Mouse (Mus musculus) mouse embryonic stem cell (cell line): ENCODE results near the gene Rom1.
"Not testable (repeated sequence)": the region's sequence is repeated elsewhere in the genome, so short reads cannot be mapped to it uniquely, and the experiment has no call there.

Experiments used
- in situ Hi-C, 2 experiments: fragments of 300-500 bp; cut with MboI; formaldehyde crosslinking; loops; 1 replicate in 1 of 2; 3 replicates in 1 of 2; pipeline ENCODE4 v1.14.3; 2019 to 2020; ENCODE audit warnings: low sequenced_read_pairs in 2 of 2, low pct_unique_long_range_greater_than_20kb in 1 of 2, mixed read lengths in 1 of 2; ENCODE audit not compliant: unreplicated experiment in 1 of 2

The Rom1 gene

DNA sequence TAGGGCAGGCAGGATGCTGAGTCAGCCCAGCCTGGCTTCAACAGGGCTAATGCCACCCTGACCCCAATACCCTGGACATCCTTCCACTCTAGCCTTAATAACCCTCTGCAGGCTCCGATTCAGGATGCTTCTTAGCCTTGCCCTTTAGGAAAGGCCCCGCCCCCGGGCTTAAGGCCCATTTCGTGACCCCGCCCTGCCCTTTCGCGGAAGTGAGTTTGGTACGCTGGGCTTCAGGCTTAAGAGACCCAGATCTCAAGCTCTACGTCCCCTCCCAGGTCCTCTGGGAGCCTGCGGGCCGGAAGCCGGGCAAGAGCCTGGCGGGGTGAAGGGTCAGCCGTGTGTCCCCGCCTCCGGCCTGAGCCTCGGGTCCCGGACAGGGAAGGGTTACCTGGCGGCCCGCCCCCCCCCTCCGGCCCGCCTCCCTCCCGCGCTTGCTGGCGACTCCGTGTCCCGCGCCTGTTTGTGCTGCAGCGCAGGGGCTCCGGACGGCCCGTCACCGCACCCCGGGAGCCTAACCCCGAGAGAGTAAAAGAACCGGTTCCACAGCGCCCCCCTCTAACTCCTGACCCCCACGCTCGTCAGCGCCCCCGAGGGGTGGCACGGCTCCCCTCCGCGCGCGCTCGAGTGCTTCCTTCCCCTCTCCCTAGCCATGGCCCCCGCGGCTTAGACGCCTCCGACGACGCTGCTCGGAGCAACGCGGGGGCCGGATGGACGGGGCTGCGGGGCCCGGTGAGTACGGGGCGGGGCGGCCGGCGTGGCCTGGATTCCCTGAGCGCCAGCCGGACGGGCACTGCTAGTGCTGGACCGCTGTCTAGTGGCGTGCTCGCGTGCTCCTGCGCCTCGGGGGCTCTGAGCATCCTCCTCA, at the start of gene Rom1, which contains the start of gene Eml3:
TSS of gene Rom1 (minus strand) at position 133 of the 865 bp plus-strand sequence.
TSS of gene Eml3 (plus strand) at position 329 of the 865 bp plus-strand sequence.
- in situ Hi-C loops, result loop anchor here in 1 of 2 experiments (25.0 kb wide), 1 partner anchor 1683 kb away; the partner anchor contains the start of genes Ddb1 and Tkfc

DNA sequence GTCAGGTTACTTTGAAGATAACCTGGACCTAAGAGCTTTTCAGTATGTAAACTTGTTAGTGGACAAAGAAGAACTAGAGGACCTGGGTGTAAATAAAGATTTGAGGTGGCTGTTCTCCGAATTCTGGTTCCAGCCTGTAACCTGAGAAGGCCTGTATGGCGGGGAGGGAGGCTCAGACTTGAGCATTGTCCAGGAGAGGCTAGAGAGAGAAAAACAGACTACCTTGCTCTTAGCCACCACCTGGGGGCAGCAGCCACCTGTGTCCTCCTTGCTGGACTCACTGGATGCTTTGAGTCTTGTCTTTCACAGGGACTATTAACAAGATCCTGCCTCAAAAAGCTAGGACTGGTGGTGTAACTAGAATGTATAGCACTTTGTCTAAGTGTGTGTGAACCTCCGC, 47.4 kb upstream of the Rom1 start:
- in situ Hi-C loops, result no loop called here

DNA sequence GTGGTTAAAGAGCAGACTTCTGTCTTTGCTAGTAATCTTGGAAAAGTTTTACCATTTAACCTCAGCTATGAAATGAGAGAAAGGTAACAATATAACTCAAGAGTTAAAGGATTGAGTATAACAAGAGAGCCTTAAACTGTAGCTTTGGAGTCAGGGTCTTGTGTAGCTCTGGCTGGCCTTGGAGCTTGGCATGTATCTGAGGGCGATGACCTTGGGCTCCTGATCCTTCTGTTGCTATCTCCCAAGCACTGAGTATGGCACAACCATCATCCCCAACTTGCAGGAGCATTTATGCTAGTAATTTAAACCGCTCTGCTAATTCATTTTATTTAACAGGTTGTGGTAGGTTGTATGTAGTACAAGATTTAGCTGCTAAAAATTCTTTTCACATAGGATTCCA, 46.3 kb upstream of the Rom1 start:
- in situ Hi-C loops, result no loop called here

DNA sequence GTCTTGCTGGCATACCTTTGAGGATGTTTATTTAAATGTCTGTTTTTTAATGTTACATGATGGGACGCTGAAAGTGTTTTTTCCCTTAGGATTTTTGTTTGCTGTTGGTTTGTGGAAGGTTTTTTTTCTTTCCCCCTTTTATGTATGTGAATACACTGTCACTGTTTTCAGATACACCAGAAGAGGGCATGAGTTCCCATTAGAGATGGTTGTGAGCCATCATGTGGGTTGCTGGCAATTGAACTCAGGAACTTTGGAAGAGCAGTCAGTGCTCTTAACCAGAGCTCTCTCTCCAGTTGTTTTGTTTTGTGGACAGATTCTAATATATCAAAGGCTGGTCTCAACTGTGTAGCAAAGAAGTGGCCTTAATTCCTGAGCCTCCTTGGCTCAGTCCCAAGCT, 45.5 kb upstream of the Rom1 start:
- in situ Hi-C loops, result no loop called here

DNA sequence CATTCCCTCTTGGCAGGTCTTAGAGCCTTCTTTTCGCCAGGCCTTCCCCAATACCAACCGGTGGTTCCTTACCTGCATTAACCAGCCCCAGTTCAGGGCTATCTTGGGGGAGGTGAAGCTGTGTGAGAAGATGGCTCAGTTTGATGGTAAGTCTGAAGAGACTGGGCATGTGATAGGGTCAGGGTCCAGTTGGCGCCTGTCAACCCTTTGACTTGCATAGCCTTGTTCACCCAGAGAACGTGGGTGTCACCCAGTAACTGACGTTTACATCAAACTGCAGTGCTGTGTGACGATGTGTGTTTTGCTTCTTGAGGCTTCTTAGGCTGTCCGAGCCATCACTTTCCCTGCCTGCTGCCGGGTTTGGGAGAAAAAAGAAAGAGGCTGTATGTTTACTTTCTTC, 43.3 kb upstream of the Rom1 start:
- in situ Hi-C loops, result not testable (repeated sequence)

DNA sequence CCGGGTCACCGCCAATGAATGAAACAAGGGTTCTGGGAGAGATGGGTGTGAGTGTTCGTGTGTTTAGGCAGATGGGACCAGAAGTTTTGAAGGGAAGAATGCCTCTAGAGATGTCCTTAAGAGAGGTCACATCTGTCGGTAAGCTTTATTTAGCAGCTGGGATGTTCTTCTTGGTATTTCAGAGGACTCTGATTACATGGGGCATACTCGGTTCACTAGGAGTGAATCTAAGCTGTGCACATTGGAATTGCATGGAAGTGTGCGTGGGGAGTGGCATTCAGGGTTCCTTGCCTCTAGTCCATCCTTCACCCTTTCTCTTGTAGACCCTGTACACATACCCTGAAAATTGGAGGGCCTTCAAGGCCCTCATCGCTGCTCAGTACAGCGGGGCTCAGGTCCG, 38.7 kb upstream of the Rom1 start:
- in situ Hi-C loops, result no loop called here

DNA sequence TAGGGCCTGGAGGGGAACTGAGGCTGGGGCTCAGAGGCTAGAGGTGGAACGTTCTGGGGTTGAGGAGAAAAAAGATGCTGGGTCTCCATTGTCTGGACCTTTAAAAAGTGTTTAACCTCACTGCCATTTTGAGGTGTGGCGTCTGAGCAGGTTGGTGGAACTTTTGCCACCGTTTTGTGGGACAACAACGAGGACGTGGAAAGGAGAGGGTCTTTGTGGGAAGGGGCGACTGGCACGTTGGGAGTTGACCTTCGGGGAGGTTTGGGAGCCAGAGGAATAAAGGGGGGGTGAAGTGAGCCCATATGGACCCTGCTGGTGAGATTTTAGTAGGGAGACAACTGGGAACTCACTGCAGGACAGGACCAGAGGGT, 38.2 kb upstream of the Rom1 start:
- in situ Hi-C loops, result no loop called here

DNA sequence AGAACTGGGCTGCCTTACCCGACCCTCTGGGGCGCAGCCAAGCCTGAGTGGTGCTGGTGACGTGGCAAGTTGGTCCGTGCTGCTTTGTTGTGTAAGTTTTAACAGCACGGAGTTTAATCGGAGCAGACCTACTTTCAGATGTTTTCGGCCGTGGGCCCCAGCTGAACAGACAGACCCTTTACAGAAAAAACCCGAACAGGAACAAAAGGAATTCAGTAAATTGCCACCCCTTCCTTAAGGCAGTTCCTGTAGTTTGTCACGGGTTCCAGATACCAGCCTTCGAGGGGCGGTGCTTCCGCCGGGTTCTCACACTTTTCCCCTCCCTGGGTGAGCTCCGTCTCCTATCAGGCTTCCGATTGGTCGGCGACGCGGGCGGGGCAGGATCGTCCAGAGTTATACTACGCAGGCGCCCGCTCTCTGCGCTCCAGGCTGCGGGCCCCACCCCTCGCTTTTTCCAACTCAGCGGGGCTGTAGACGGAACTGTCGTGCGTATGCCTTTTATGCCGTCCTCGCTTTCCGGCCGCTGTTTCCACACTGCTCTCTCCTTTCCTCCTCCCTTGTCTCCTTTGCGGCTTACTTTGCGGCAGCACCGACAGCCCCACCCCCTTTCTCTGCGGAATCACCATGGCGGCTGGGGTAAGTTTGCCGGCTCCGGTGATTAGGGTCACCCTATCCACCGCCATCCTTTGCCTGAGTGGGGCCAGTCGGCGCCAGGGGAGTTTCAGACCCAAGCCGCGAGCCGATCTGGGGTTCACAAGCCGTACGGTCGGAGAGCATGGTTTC, 37.6 kb upstream of the Rom1 start, which contains the start of gene Eef1g:
TSS of gene Eef1g (plus strand) at position 452 of the 783 bp plus-strand sequence.
- in situ Hi-C loops, result no loop called here

DNA sequence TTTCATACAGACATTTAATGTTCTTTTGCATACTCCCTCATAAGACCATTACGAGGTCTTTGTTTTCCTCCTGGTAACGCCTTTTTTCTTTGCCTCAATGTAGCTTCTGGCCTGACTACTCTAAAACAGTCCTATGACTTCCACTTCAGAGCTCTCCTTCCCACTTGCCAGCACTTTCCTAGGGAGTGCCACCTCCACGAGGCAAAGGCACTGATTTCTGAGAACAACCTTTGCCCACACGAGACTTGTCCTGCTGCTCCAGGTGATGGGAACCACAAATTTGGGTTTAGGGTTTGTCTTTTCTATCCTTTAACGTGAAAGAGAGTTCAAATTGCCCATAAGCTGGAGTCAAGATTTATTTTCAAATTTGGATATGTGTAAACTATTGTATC, 37.0 kb upstream of the Rom1 start:
- in situ Hi-C loops, result no loop called here

DNA sequence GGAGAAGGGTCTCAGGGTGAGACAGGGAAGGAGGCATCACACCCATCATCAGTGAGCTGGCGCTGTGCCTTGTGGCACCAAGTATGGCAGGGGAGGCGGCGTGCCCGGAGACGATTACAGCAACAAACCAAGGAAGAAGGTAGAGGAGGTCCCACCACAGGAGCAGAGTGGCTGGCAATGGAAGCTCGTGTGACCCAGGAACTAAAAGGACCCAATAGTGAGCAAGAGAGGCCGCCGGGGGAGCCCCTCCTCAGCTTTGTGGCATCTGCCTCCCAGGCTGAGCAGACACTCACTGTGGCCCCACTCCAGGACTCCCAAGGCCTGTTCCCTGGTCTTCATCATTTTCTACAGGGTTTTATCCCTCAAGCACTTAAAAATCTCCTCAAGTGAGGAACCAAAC, 36.6 kb upstream of the Rom1 start:
- in situ Hi-C loops, result no loop called here

DNA sequence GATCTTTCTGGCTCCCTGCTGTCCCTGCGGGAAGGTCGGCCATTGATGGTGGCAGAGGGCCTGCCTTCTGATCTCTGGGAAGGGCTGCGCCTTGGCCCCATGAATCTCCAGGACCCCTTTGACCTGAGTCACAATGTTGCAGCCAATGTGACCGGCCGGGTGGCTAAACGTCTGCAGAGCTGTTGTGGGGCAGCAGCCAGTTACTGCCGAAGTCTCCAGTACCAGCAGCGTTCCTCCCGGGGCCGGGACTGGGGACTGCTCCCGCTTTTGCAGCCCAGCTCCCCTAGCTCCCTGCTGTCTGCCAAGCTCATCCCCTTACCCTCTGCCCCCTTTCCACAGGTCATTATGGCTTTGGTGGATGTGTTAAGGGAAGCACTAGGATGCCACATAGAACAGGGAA, 35.9 kb upstream of the Rom1 start:
- in situ Hi-C loops, result no loop called here

DNA sequence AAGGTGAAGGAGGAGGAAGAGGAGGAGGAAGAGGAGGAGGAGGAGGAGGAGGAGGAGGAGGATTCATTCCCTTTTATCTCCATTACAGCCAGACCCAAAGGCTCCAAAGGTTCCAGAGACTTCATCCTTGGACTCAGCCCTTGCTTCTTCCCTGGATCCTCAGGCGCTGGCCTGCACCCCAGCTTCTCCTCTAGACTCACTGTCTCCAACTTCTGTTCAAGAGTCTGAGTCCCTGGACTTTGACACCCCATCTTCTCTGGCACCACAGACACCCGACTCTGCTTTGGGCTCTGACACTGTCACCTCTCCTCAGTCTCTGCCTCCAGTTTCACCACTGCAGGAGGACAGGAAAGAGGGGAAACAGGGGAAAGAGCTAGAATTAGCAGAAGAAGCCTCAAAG, 33.1 kb upstream of the Rom1 start:
- in situ Hi-C loops, result no loop called here

DNA sequence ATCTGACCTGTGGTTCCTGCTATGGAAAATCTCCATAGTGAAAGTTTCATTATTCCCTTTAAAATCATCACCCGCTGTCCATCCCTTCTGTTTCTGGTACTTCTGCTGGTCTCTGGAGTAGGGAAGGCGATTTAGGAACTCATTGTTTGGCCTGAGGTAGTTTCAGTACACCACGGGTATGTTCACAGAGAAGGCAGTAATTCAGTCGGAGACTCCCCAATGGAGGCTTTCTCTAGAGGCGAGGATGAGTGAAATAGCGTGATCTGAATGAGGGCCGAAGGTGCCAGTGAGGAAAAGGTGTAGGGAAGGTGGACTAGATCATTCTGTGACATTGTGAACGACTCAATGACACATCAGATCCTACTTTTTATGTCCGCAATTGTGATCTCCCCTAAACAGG, 25.0 kb upstream of the Rom1 start:
- in situ Hi-C loops, result loop anchor here in 1 of 2 experiments (5.0 kb wide), 1 partner anchor 47 kb away; no protein-coding TSS in a partner anchor

DNA sequence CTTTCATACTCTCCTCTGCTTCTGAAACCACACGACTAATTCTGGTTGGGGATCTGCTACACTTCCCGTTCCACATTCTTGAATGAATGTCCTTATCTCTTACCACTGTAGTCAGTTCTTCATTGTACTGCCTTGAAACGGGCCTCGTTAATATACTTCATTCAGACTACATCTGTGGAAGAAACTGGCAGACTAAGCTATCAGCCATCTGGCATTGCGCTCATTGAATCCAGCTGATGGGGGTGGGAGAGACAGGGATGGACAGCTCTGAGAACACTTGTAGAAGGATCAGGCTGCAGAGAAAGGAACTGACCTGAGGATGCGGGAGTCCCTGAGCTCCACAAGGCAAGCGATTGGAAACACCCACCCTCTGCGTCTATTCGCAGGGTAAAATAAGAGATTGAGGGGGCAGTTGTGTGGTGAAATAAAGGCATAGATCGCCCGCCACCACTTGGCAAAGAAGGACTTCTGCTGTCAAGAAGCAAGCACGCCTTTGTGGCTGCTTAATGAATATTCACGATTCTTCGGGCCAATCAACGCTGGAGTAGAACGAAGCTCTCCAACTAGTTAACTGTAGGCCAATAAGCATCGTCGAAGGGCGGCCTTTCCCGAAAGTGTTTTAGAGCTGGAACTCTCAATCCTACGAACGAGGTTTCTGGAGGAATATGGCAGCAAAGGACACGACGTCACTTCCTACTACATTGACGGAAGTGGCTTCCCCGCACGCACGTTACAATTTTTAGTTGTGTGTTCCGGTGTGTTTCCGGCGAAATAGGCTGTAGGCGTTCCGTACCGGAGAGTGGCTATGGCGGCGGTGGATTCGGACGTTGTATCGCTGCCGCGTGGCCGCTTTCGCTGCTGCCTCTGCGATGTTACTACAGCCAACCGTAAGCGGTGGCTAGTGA, 24.2 kb upstream of the Rom1 start, which contains the start of gene Tut1:
TSS of gene Tut1 (plus strand) at position 713 of the 905 bp plus-strand sequence.
- in situ Hi-C loops, result loop anchor here in 1 of 2 experiments (5.0 kb wide), 1 partner anchor 46 kb away; no protein-coding TSS in a partner anchor

DNA sequence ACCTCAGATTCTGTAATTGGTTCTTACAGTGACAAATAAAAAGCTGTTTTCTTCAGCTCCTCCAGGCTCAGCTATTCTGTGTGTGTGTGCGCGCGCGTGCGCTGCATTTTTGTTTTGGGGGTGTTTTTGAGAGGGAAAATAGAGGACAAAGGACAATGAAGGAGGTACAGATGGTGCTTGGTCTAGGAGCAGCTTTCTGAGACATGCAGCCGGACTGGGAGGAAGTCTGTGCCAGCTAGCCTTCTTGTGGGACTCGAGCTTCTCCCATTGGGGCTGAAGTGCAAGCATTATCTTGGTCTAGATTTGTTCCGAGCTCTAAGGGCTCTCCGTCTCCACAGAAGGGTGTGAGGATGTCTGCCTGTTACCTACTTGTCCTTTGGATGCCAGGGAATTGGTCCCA, 23.1 kb upstream of the Rom1 start:
- in situ Hi-C loops, result loop anchor here in 1 of 2 experiments (5.0 kb wide), 1 partner anchor 45 kb away; no protein-coding TSS in a partner anchor

DNA sequence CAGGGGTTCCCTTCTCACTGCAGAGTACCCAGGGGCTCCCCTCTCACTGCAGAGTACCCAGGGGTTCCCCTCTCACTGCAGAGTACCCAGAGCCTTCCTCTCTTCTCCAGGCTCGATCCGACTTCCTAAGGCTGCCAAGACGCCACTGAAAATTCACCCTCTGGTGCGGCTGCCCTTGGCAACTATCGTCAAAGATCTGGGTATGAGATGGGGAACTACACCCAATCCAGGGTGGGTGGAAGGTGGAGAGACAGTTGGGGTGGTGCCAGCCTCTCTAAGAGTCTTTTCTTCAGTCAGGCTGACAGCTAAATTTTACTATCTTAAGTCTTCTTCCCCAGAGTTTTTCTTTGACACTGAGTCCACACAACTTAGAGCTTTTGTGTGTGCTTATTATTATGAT, 21.0 kb upstream of the Rom1 start:
- in situ Hi-C loops, result loop anchor here in 1 of 2 experiments (5.0 kb wide), 1 partner anchor 43 kb away; no protein-coding TSS in a partner anchor

DNA sequence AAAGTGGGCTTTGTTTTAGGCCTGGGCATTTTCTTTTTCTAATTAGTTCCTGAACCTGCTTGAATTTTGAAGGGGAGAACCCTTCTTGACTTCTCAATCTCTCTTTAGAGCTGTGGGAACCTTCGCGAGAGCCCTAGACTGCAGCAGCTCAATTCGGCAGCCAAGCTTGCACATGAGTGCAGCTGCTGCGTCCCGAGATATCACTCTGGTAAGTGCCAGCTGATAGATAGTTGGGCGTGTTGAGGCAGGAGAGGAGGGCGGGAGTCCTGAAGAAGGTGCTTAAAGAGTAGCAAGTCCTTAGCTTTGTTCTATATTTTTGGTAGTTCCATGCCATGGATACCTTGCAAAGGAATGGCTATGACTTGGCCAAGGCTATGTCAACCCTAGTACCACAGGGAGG, 17.8 kb upstream of the Rom1 start:
- in situ Hi-C loops, result loop anchor here in 1 of 2 experiments (25.0 kb wide), 1 partner anchor 1665 kb away; the partner anchor contains the start of genes Ddb1 and Tkfc

DNA sequence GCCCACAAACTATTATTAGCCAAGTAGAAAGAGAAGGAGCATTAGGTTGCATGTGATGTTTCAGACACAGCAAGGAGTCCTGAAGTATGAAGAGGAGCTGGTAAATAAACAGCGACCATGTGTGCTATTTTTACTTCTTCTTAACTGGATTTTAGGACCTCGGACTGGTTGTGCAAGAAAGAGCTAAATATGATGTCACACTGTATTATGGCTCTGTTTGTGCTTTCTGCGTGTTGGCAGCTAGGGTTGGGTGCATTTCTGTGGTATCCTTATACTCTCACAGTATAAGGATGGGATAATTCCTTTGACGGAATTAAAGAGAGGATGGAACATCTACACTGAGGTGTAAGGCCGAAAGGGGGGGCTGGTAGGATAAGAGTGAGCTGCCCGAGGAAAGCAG, 16.1 kb upstream of the Rom1 start:
- in situ Hi-C loops, result loop anchor here in 1 of 2 experiments (25.0 kb wide), 1 partner anchor 1667 kb away; the partner anchor contains the start of genes Ddb1 and Tkfc
